Mouse (Mus musculus) forebrain, embryonic 12.5 days (tissue): ENCODE data around the gene Nnat. TPM values are rescaled to one million over a fixed set of nuclear protein-coding genes. Genes with fewer than 3 reads are reported as not detected.

Experiments
- ATAC-seq: fragments of 200-750 bp; cut with Nextera tagmentation; 2 replicates; pipeline ENCODE4 v1.8.0; 2017; ENCODE audit warnings: moderate TSS enrichment; ENCODE audit not compliant: low FRiP score
- H3K27ac ChIP-seq: fragments of 300-500 bp; sonication (generic); 2 replicates; pipeline ENCODE4 v1.5.1; 2016; ENCODE audit warnings: mild to moderate bottlenecking
- H3K27me3 ChIP-seq: fragments of 300-500 bp; sonication (generic); 2 replicates; pipeline ENCODE4 v1.6.1; 2016; ENCODE audit warnings: mild to moderate bottlenecking
- H3K36me3 ChIP-seq: fragments of 300-500 bp; sonication (generic); replicated peaks from 2 replicates; pipeline ENCODE4 v1.6.1; 2016; ENCODE audit warnings: mild to moderate bottlenecking
- H3K4me1 ChIP-seq: fragments of 300-500 bp; sonication (generic); 2 replicates; pipeline ENCODE4 v1.6.1; 2016
- H3K4me2 ChIP-seq: fragments of 300-500 bp; sonication (generic); 2 replicates; pipeline ENCODE4 v1.6.1; 2016; ENCODE audit warnings: mild to moderate bottlenecking, moderate library complexity
- H3K4me3 ChIP-seq: fragments of 300-500 bp; sonication (generic); replicated peaks from 2 replicates; pipeline ENCODE4 v1.5.1; 2016; ENCODE audit warnings: mild to moderate bottlenecking
- H3K9ac ChIP-seq: fragments of 300-500 bp; sonication (generic); 2 replicates; pipeline ENCODE4 v1.6.1; 2016; ENCODE audit warnings: mild to moderate bottlenecking
- H3K9me3 ChIP-seq: fragments of 300-500 bp; sonication (generic); 2 replicates; pipeline ENCODE4 v1.6.1; 2016
- WGBS: fragments of 180-500 bp; shearing (Covaris S2); methylation state at CpG from one replicate; pipeline ENCODE4 v1.1.7; 2016; 5-methylcytosine and 5-hydroxymethylcytosine counted together
- polyA plus RNA-seq: library from polyadenylated mRNA; unstranded; fragments of >200 nt; fragmentation: Nextera tagmentation; extraction: Ambion mirVana; gene quantifications from 2 replicates; pipeline ENCODE4 v1.2.1, GENCODE M21; 2016

Nnat gene
- polyA plus RNA-seq, 1 experiment from 2014 or later = 5,265 TPM

GRCm38 (mm10) chr2:157536476-157537081, 23.3 kb upstream of the Nnat start:
- Histone ChIP-seq H3K27me3 (peaks cover 48% of the 10 kb centered on the region), H3K4me1 (peaks cover 68% of the 10 kb centered on the region), H3K4me2 (no peak overlapping the region), H3K4me3 (no peak overlapping the region), H3K36me3 (no peaks in the 10 kb centered on the region), H3K9me3 (no peaks in the 10 kb centered on the region), H3K9ac (no peak overlapping the region; the same call in 1 of the 2 replicates), H3K27ac (peak overlapping the region; percentile 75)
- no peak for ATAC-seq
- 55% methylated on average over 7 of the region's 7 CpGs for WGBS

- peak overlapping the region; percentile 75 for H3K27ac ChIP-seq
- H3K9me3 ChIP-seq = no peaks in the 10 kb centered on the region
- peaks cover 48% of the 10 kb centered on the region for H3K27me3 ChIP-seq
- no peak overlapping the region for H3K9ac ChIP-seq
- WGBS = 14% methylated on average over 7 of the region's 7 CpGs
- no peaks in the 10 kb centered on the region for H3K36me3 ChIP-seq
- H3K4me1 ChIP-seq = peaks cover 68% of the 10 kb centered on the region
- H3K4me2 ChIP-seq = no peak overlapping the region
- no peak for ATAC-seq
- H3K4me3 ChIP-seq = no peak overlapping the region
Measured at GRCm38 (mm10) chr2:157537118-157537517, 22.8 kb upstream of the Nnat start.

- Histone ChIP-seq H3K36me3 (no peaks in the 10 kb centered on the region), H3K9ac (peak overlapping the region; percentile 36; the same call in 1 of the 2 replicates), H3K4me3 (no peak overlapping the region), H3K4me2 (peak overlapping the region; percentile 25), H3K4me1 (peaks cover 76% of the 10 kb centered on the region), H3K27ac (peak overlapping the region; percentile 85), H3K27me3 (peaks cover 37% of the 10 kb centered on the region), H3K9me3 (no peaks in the 10 kb centered on the region)
- WGBS = 37% methylated on average over 24 of the region's 24 CpGs
- peak; percentile 59 for ATAC-seq
Measured at GRCm38 (mm10) chr2:157540073-157540952, 19.6 kb upstream of the Nnat start.

GRCm38 (mm10) chr2:157540953-157541569, 18.8 kb upstream of the Nnat start:
- Histone ChIP-seq H3K27ac (peak overlapping the region; percentile 85), H3K9me3 (no peaks in the 10 kb centered on the region), H3K27me3 (peaks cover 35% of the 10 kb centered on the region), H3K4me2 (peak overlapping the region; percentile 25), H3K9ac (peak overlapping the region; percentile 36; the same call in 1 of the 2 replicates), H3K4me1 (peaks cover 83% of the 10 kb centered on the region), H3K4me3 (no peak overlapping the region), H3K36me3 (no peaks in the 10 kb centered on the region)
- WGBS = 6% methylated on average over 9 of the region's 9 CpGs
- peak; percentile 37; the same call in 1 of the 2 replicates for ATAC-seq

GRCm38 (mm10) chr2:157541631-157542030, 18.2 kb upstream of the Nnat start:
- Histone ChIP-seq H3K9ac (no peak overlapping the region), H3K9me3 (no peaks in the 10 kb centered on the region), H3K4me2 (peak overlapping the region; percentile 6), H3K36me3 (peaks cover 3% of the 10 kb centered on the region; the same call in 1 of the 2 replicates), H3K27me3 (peaks cover 32% of the 10 kb centered on the region), H3K4me1 (peaks cover 83% of the 10 kb centered on the region), H3K4me3 (no peak overlapping the region), H3K27ac (peak overlapping the region; percentile 85)
- WGBS = 16% methylated on average over 8 of the region's 8 CpGs
- no peak for ATAC-seq

- Histone ChIP-seq H3K36me3 (peaks cover 7% of the 10 kb centered on the region), H3K27me3 (peaks cover 32% of the 10 kb centered on the region), H3K4me1 (peaks cover 83% of the 10 kb centered on the region), H3K9me3 (no peaks in the 10 kb centered on the region), H3K4me3 (no peak overlapping the region), H3K27ac (peak overlapping the region; percentile 85), H3K9ac (peak overlapping the region; percentile 21; the same call in 1 of the 2 replicates), H3K4me2 (no peak overlapping the region)
- no peak for ATAC-seq
- WGBS = 19% methylated on average over 4 of the region's 4 CpGs
Measured at GRCm38 (mm10) chr2:157542415-157542814, 17.5 kb upstream of the Nnat start.

GRCm38 (mm10) chr2:157544333-157544888, 15.5 kb upstream of the Nnat start:
- H3K27ac ChIP-seq = peak overlapping the region; percentile 75

GRCm38 (mm10) chr2:157546686-157547085, 13.2 kb upstream of the Nnat start:
- H3K9ac ChIP-seq = no peak overlapping the region
- ATAC-seq = no peak
- H3K9me3 ChIP-seq = no peaks in the 10 kb centered on the region
- H3K27me3 ChIP-seq = peaks cover 15% of the 10 kb centered on the region
- H3K36me3 ChIP-seq = peaks cover 21% of the 10 kb centered on the region
- H3K4me3 ChIP-seq = no peak overlapping the region
- peak overlapping the region; percentile 77 for H3K27ac ChIP-seq
- no peak overlapping the region for H3K4me2 ChIP-seq
- H3K4me1 ChIP-seq = peaks cover 57% of the 10 kb centered on the region

More at GRCm38 (mm10) chr2:157544333-157544888, 15.5 kb upstream of the Nnat start:
- Histone ChIP-seq H3K36me3 (peaks cover 21% of the 10 kb centered on the region), H3K4me3 (no peak overlapping the region), H3K4me2 (no peak overlapping the region), H3K9ac (peak overlapping the region; percentile 17; the same call in 1 of the 2 replicates), H3K9me3 (no peaks in the 10 kb centered on the region), H3K4me1 (peaks cover 80% of the 10 kb centered on the region), H3K27me3 (peaks cover 22% of the 10 kb centered on the region)
- 26% methylated on average over 9 of the region's 9 CpGs for WGBS
- ATAC-seq = no peak

GRCm38 (mm10) chr2:157550292-157550691, 9.6 kb upstream of the Nnat start:
- ATAC-seq = no peak
- 82% methylated on average over 4 of the region's 4 CpGs for WGBS
- H3K27me3 ChIP-seq = peaks cover 12% of the 10 kb centered on the region
- H3K4me2 ChIP-seq = no peak overlapping the region
- no peak overlapping the region for H3K4me3 ChIP-seq
- peaks cover 26% of the 10 kb centered on the region for H3K36me3 ChIP-seq
- no peak overlapping the region for H3K9ac ChIP-seq
- H3K9me3 ChIP-seq = no peaks in the 10 kb centered on the region
- peaks cover 41% of the 10 kb centered on the region for H3K4me1 ChIP-seq
- no peak overlapping the region for H3K27ac ChIP-seq

- Histone ChIP-seq H3K9me3 (no peaks in the 10 kb centered on the region), H3K27ac (0 out of 2 replicates have a peak overlapping the region, but pooled peaks have one; percentile 6), H3K4me2 (no peak overlapping the region), H3K27me3 (peaks cover 12% of the 10 kb centered on the region), H3K9ac (no peak overlapping the region), H3K4me3 (no peak overlapping the region), H3K36me3 (peaks cover 37% of the 10 kb centered on the region), H3K4me1 (peaks cover 27% of the 10 kb centered on the region)
- no peak for ATAC-seq
- WGBS = 90% methylated on average over 10 of the region's 10 CpGs
Measured at GRCm38 (mm10) chr2:157552158-157552886, 7.6 kb upstream of the Nnat start.

- peaks cover 33% of the 10 kb centered on the region for H3K4me1 ChIP-seq
- H3K9ac ChIP-seq = no peak overlapping the region; the same call in 1 of the 2 replicates
- H3K36me3 ChIP-seq = peaks cover 57% of the 10 kb centered on the region
- H3K4me3 ChIP-seq = no peak overlapping the region
- H3K27me3 ChIP-seq = no peaks in the 10 kb centered on the region
- WGBS = 69% methylated on average over 5 of the region's 5 CpGs
- no peak overlapping the region for H3K4me2 ChIP-seq
- H3K27ac ChIP-seq = 0 out of 2 replicates have a peak overlapping the region, but pooled peaks have one; percentile 27
- no peak for ATAC-seq
- peaks cover 26% of the 10 kb centered on the region for H3K9me3 ChIP-seq
Measured at GRCm38 (mm10) chr2:157556074-157556698, 3.7 kb upstream of the Nnat start.
